Mouse (Mus musculus): ENCODE results near the gene H2al1e. TPM values are rescaled to one million over a fixed set of nuclear protein-coding genes. Genes with fewer than 3 reads are reported as not detected.
"Not testable (repeated sequence)": the region's sequence is repeated elsewhere in the genome, so short reads cannot be mapped to it uniquely, and the experiment has no call there.

The H2al1e gene
- not detected for total RNA-seq (2022)

DNA sequence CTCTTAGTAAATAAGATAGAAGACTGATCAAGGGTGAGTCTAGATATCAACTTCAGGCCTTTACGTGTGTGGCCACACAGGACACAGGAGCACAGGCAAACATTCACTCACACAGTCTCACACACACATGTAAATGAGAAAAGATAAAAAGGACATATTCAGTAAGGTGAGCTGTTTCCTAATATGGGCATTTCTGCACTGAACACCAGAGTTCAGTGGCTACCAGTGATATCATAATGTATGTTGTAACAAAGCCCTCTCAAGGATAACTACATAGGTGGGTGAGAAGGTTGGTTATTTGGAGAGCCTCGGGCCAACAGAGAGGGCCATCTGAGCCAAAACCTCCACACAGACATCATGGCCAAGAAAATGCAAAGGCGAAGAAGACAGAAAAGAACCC is at the start of gene H2al1e:
H2al1e (plus strand) TSS at position 301 of the 400 bp plus-strand sequence.
- not testable (repeated sequence) for DNase-seq

DNA sequence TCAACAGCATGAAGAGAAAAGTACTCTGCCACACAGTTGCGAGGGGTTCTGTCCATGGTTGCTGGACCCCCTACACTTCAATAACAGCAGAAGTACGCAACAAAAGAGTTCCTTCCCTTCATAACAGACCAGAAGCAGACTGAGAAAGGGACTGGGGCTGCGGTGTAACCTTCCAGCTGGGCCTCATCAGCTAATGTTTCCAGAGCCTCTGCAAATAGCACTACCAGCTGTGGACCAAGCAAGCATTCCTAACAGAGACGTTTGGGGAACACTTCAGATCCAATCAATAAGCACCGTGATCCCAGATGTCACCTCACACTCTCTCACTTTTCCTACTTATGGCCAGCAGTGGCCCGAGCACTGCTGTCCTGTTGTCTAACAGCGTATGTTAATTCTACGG is 46.8 kb upstream of the H2al1e start:
- no peak for DNase-seq

DNA sequence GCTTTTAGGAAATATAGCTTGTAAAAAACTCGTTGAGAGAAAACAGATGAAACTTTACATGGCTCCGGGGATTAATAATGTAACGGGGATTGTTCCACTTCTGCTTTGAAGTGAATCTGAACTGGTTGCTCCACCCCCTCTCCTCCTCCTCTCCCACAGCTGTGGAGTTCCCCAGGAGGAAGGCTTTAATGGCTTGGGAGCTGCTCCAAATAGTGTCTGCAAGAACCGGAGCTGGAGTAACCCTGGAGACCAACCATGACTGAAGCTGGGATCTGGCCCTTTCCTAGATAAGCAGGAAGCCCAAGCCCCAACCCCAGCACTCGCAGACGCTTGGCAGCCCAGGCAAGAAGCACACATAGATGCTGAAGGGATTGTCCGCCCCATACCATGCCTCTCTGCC is 43.9 kb upstream of the H2al1e start:
- DNase-seq = no peak

DNA sequence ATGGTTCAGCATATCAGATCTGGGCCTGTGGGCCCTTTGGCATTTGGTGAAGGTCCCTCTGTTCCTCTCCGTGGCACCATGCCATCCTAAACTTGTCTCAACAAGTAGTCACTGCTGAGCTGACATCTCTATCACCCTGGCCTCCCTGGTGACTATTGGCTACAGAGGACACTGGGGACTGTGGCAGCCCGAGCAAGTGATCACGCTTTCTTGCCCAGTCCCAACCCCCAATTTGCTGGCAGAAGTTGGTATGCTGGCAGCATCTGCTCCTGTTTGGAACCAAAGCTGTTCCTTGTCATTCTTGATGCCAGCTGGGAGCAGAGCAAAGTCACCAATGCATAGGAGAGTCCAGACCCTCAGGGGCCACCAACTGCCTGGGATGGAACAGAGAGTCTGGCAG is 42.7 kb upstream of the H2al1e start:
- DNase-seq = peak; percentile 4

DNA sequence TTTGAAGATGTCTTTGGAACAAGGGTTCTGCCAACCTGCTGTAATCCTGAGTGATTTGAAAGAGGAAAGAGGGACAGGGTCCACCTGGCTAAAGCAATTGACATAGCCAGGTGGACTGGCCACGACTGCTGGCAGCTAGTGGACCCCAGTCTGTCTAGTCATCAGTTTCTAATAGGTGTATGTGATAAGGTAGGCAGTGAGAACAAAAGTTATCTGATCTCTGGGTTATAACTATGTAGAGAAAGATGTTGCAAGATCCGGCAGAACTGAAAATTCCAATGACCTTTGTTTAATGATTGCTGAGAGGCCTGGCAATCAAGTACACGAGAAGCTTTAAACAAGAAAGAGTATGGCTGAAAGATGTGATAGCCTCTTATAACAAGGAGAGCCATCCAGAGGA is 38.5 kb upstream of the H2al1e start:
- no peak for DNase-seq

DNA sequence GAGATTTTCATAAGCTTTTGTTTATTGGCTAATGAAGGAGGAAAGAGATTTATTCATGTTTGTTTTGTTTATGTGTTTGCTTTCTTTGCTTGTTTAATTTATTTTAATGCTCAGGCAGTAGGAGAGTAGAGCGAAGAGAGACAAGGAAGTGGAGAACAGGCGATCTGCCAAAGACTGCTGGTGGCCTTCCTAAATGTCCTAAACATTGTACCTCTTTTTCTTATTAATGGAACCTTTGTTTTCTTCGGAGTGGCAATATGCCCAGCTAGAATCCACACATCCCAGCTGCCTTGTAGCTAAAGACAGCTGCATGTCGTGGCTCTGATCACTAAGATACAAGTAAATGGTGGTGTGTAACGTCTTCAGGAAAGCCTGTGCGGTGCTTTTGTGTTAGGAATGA is 34.7 kb upstream of the H2al1e start:
- DNase-seq = no peak

DNA sequence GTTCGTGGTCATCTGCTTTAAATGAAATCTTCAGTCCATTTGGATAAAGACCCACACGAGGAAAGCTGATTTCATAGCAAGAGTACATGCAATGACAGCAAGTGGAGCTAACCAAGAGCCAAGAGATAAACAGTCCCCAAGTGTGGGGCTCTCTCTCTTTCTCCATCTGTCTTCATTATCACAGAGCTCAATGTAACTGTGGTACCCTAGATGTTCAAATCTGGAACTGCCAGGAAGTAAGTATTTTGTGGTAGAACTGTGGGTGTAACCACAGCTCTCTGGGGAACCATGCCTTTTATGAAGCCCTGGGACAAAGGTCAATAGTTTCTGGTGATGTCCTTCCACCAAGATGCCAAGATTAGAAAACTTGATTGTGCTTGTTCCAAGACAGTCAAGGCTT is 31.0 kb upstream of the H2al1e start:
- DNase-seq = no peak

DNA sequence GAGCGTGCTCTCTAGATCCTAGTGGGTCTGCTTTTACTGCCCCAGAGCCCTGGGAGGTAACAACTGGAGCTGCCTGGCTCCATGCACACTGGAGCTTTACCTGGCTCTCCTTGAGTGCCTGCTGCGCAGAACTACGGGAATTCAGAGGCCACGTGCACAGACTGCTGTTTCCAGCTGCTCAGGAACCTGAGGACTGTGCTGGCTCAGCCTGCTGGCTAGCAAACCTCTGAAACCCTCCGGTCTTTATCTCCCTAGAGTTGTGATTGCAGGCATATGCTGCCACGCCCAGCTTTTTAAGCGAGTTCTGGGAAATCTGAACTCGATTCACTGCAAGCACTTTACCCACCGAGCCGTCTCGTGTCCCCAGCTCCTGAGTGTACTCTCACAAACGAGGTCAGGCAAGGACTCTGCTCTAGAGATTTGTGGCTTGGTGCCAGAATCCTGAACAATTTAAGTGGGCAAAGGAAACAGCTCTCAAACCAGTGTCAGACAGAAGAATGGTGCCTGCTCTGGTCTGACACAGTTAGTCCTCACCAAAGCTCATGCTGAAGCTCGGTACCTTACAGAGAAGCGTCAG is 23.3 kb upstream of the H2al1e start:
- no peak for DNase-seq

DNA sequence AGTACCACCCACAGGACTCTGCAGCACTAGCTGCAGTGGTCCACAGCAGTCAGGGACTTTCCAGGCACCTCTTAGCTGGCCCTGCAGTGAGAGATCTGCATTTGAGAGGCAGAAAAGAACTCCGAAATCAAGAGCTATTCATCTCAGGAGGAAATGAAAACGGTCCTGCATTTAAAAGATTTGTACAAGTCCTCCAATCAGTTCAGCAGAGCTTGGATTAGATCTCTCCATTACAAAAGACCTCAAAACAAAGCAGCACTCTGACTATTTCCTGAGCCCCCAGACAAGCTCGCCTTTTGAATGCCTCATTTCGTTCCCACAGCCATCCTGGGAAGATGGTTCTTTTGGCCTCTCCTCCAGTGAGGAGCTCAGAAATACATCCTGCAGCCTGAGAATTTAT is 22.5 kb upstream of the H2al1e start:
- no peak for DNase-seq

DNA sequence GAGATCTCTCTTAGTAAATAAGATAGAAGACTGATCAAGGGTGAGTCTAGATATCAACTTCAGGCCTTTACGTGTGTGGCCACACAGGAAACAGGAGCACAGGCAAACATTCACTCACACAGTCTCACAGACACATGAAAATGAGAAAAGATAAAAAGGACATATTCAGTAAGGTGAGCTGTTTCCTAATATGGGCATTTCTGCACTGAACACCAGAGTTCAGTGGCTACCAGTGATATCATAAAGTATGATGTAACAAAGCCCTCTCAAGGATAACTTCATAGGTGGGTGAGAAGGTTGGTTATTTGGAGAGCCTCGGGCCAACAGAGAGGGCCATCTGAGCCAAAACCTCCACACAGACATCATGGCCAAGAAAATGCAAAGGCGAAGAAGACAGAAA is 12.8 kb upstream of the H2al1e start, which contains the start of gene H2al1a:
H2al1a (plus strand) TSS at position 301 of the 400 bp plus-strand sequence.
- DNase-seq = not testable (repeated sequence)

DNA sequence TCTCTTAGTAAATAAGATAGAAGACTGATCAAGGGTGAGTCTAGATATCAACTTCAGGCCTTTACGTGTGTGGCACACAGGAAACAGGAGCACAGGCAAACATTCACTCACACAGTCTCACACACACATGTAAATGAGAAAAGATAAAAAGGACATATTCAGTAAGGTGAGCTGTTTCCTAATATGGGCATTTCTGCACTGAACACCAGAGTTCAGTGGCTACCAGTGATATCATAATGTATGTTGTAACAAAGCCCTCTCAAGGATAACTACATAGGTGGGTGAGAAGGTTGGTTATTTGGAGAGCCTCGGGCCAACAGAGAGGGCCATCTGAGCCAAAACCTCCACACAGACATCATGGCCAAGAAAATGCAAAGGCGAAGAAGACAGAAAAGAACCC is 9.6 kb upstream of the H2al1e start, which contains the start of gene H2al1b:
H2al1b (plus strand) TSS at position 301 of the 400 bp plus-strand sequence.
- not testable (repeated sequence) for DNase-seq

DNA sequence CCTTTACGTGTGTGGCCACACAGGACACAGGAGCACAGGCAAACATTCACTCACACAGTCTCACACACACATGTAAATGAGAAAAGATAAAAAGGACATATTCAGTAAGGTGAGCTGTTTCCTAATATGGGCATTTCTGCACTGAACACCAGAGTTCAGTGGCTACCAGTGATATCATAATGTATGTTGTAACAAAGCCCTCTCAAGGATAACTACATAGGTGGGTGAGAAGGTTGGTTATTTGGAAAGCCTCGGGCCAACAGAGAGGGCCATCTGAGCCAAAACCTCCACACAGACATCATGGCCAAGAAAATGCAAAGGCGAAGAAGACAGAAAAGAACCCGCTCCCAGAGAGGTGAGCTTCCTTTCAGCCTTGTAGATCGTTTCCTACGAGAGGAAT is 6.4 kb upstream of the H2al1e start, which contains the start of gene H2al1c:
H2al1c (plus strand) TSS at position 301 of the 400 bp plus-strand sequence.
- DNase-seq = not testable (repeated sequence)

DNA sequence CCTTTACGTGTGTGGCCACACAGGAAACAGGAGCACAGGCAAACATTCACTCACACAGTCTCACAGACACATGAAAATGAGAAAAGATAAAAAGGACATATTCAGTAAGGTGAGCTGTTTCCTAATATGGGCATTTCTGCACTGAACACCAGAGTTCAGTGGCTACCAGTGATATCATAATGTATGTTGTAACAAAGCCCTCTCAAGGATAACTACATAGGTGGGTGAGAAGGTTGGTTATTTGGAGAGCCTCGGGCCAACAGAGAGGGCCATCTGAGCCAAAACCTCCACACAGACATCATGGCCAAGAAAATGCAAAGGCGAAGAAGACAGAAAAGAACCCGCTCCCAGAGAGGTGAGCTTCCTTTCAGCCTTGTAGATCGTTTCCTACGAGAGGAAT is 3.2 kb upstream of the H2al1e start, which contains the start of gene H2al1d:
H2al1d (plus strand) TSS at position 301 of the 400 bp plus-strand sequence.
- DNase-seq = not testable (repeated sequence)

DNA sequence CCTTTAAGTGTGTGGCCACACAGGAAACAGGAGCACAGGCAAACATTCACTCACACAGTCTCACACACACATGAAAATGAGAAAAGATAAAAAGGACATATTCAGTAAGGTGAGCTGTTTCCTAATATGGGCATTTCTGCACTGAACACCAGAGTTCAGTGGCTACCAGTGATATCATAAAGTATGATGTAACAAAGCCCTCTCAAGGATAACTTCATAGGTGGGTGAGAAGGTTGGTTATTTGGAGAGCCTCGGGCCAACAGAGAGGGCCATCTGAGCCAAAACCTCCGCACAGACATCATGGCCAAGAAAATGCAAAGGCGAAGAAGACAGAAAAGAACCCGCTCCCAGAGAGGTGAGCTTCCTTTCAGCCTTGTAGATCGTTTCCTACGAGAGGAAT is 3.1 kb downstream of the H2al1e start, which contains the start of gene H2al1f:
H2al1f (plus strand) TSS at position 301 of the 400 bp plus-strand sequence.
- DNase-seq = not testable (repeated sequence)

DNA sequence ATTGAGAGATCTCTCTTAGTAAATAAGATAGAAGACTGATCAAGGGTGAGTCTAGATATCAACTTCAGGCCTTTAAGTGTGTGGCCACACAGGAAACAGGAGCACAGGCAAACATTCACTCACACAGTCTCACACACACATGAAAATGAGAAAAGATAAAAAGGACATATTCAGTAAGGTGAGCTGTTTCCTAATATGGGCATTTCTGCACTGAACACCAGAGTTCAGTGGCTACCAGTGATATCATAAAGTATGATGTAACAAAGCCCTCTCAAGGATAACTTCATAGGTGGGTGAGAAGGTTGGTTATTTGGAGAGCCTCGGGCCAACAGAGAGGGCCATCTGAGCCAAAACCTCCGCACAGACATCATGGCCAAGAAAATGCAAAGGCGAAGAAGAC is 6.2 kb downstream of the H2al1e start, which contains the start of gene H2al1g:
H2al1g (plus strand) TSS at position 301 of the 400 bp plus-strand sequence.
- not testable (repeated sequence) for DNase-seq

DNA sequence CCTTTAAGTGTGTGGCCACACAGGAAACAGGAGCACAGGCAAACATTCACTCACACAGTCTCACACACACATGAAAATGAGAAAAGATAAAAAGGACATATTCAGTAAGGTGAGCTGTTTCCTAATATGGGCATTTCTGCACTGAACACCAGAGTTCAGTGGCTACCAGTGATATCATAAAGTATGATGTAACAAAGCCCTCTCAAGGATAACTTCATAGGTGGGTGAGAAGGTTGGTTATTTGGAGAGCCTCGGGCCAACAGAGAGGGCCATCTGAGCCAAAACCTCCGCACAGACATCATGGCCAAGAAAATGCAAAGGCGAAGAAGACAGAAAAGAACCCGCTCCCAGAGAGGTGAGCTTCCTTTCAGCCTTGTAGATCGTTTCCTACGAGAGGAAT is 9.5 kb downstream of the H2al1e start, which contains the start of gene H2al1h:
H2al1h (plus strand) TSS at position 301 of the 400 bp plus-strand sequence.
- not testable (repeated sequence) for DNase-seq

DNA sequence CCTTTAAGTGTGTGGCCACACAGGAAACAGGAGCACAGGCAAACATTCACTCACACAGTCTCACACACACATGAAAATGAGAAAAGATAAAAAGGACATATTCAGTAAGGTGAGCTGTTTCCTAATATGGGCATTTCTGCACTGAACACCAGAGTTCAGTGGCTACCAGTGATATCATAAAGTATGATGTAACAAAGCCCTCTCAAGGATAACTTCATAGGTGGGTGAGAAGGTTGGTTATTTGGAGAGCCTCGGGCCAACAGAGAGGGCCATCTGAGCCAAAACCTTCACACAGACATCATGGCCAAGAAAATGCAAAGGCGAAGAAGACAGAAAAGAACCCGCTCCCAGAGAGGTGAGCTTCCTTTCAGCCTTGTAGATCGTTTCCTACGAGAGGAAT is 12.6 kb downstream of the H2al1e start, which contains the start of gene H2al1i:
H2al1i (plus strand) TSS at position 301 of the 400 bp plus-strand sequence.
- DNase-seq = not testable (repeated sequence)

DNA sequence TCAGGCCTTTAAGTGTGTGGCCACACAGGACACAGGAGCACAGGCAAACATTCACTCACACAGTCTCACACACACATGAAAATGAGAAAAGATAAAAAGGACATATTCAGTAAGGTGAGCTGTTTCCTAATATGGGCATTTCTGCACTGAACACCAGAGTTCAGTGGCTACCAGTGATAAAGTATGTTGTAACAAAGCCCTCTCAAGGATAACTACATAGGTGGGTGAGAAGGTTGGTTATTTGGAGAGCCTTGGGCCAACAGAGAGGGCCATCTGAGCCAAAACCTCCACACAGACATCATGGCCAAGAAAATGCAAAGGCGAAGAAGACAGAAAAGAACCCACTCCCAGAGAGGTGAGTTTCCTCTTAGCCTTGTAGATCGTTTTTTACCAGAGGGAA is 15.8 kb downstream of the H2al1e start, which contains the start of gene H2al1j:
H2al1j (plus strand) TSS at position 301 of the 400 bp plus-strand sequence.
- DNase-seq = not testable (repeated sequence)

DNA sequence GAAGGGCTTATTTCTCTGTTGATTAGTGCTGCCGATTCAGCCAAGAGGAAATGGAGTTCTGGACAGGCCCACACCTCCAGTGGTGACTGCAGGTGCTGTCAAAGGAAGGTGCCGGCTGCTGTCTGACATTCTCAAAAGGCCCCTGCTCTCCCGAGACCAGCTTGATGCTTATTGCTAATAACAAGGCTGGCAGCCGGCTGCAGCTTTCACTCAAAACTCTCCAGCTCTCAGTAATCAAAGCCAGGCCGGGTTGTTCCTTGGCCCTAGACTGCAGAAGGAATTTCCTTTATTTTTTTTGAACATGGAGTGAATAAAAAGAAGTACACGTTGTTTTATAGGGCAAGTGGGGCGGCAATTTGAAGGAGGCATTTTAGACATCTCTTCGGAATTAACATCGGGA is 34.0 kb downstream of the H2al1e start:
- no peak for DNase-seq

DNA sequence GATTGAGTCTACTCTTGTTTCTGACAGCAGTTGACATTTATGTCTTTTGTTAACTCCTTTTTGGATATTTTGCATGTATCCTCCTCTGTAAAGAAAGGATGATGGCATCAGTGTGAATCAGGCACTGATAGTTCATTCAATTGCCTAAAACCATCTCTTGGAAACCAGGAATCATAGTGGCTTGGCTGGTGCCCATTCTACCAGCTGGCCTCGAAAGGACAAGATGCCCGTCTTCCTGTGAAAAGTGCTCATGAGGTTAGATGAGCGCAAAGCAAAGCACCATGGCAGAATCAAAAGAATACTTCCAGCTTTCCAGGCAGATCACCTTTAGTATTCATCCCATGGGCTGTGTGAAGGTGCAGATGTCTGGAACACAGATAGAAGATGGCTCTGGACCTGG is 35.0 kb downstream of the H2al1e start:
- no peak for DNase-seq

DNA sequence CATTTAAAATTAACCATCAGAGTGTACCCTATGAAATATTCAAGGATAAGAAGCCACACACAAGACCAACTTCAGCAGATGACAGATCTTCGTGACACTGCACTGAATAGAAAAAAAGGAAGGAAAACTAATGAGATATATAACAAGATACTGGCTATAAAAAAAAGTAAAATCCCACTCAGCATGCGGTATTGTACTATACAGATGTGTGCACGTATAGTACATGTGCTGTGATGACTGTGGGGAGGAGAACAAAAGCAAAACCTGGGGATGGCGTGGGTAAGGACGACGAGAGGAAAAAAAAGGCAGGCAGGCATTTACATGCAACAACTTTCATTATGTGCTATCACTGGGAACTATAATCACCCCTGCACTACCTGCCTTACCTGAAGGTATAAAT is 49.1 kb downstream of the H2al1e start:
- DNase-seq = no peak

DNA sequence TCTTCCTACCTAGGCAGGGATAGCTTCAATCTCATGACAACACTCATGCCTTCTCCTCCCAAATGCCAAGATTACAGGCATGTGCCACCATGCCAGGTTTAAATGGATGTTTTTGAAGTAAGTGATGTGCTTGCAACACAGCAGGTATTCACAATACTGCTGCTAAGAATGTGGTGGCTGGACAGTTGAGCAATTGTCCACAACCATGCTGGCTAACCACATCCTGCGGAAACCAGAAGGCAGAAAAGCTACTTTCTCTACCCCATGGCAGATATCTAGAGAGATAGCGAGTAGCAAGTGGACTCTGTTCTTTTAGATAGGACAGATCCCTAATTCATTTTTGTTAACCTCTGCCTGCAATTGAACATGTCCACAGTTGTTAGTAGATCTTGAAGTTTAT is 49.5 kb downstream of the H2al1e start:
- DNase-seq = no peak
